Mouse (Mus musculus): ENCODE results near the gene Zfand2a.

The Zfand2a gene

GRCm38 (mm10) chr5:139427989-139428388 lies 56.4 kb downstream of the Zfand2a start:
- DNase-seq = no peak

- DNase-seq = no peak
These were observed 57.3 kb downstream of the Zfand2a start for GRCm38 (mm10) chr5:139427001-139427400.

GRCm38 (mm10) chr5:139425198-139425597 lies 59.2 kb downstream of the Zfand2a start:
- DNase-seq = no peak

DNA sequence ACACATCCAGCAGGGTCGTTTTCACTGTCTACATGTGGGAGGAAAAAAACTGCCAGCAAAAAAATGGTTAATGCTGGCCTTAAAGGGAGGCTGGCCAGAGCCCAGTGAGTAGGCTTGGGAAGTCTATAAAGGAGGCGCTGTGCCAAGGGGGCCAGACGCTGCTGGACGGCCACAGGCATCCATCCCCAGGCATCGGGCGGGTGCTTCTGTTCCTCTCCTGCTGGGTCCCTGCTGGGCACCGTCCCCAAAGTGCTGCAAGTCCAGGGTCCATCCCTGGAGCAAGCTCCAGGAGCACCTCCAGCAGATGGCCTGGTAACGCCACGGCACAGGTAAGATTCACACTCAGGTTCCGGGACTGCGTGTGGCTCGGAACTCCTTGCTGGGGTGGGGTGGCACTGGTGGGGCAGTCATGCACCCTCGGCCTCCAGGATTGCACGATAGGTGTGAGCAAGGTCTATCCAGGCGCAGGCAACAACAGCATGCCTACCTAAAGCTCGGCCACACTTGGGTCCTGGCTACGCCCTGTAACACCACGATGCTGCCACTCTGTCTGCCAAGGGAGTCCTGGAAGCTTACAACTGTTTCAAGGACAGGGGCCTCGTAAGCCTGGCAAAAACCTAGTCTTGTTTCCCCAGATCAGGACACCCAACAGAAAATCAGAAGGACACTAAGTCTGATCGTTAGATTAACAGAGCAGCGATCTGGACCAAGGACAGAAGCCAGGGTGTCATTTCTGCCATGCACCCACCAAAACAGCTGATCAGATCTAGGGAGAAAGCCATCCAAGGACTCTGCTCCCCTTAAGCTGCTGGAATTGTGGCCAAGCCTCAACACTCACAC lies 61.1 kb downstream of the Zfand2a start, which contains the start of gene Gper1:
Gene Gper1, plus strand, starts transcription at position 126 of the 840 bp plus-strand sequence.
- DNase-seq = no peak

All from layer of hippocampus, adult 9-11 months (tissue).